Mouse (Mus musculus) kidney, adult 9 months (tissue): ENCODE measurements around the gene Tpcn2.

Experiments used
- DNase-seq: peaks from one replicate; pipeline ENCODE4 v3.0.0; 2022

Tpcn2 gene

GRCm38 (mm10) chr7:145283487-145284187 lies at the start of gene Tpcn2:
TSS of gene Tpcn2 (minus strand) at chr7:145284011.
- DNase-seq, result peak; percentile 96

GRCm38 (mm10) chr7:145332376-145333041 lies 48.7 kb upstream of the Tpcn2 start:
- no peak for DNase-seq

GRCm38 (mm10) chr7:145330641-145331040 lies 46.8 kb upstream of the Tpcn2 start:
- no peak for DNase-seq

- DNase-seq, result no peak
Observed at GRCm38 (mm10) chr7:145329982-145330381, 46.2 kb upstream of the Tpcn2 start.

GRCm38 (mm10) chr7:145325697-145326096 lies 41.9 kb upstream of the Tpcn2 start:
- no peak for DNase-seq

GRCm38 (mm10) chr7:145323607-145324006 lies 39.8 kb upstream of the Tpcn2 start:
- DNase-seq, result no peak

- DNase-seq, result no peak
Observed at GRCm38 (mm10) chr7:145319481-145319880, 35.7 kb upstream of the Tpcn2 start.

GRCm38 (mm10) chr7:145317522-145317921 lies 33.7 kb upstream of the Tpcn2 start:
- DNase-seq, result no peak

- no peak for DNase-seq
Observed at GRCm38 (mm10) chr7:145314785-145315411, 31.1 kb upstream of the Tpcn2 start, which contains the start of gene Mrgprd. TSS of gene Mrgprd (plus strand) at chr7:145314835.

- no peak for DNase-seq
Observed at GRCm38 (mm10) chr7:145312137-145312536, 28.3 kb upstream of the Tpcn2 start.

- DNase-seq, result no peak
Observed at GRCm38 (mm10) chr7:145310526-145310925, 26.7 kb upstream of the Tpcn2 start.

GRCm38 (mm10) chr7:145309877-145310276 lies 26.1 kb upstream of the Tpcn2 start:
- no peak for DNase-seq

GRCm38 (mm10) chr7:145308866-145309265 lies 25.1 kb upstream of the Tpcn2 start:
- DNase-seq, result no peak

GRCm38 (mm10) chr7:145308061-145308675 lies 24.4 kb upstream of the Tpcn2 start:
- no peak for DNase-seq

- no peak for DNase-seq
Observed at GRCm38 (mm10) chr7:145307636-145308035, 23.8 kb upstream of the Tpcn2 start.

- DNase-seq, result no peak
Observed at GRCm38 (mm10) chr7:145304153-145304552, 20.3 kb upstream of the Tpcn2 start.

GRCm38 (mm10) chr7:145302488-145303285 lies 18.9 kb upstream of the Tpcn2 start:
- peak; percentile 35 for DNase-seq

GRCm38 (mm10) chr7:145301341-145302005 lies 17.7 kb upstream of the Tpcn2 start:
- no peak for DNase-seq

- no peak for DNase-seq
Observed at GRCm38 (mm10) chr7:145301008-145301340, 17.2 kb upstream of the Tpcn2 start.

GRCm38 (mm10) chr7:145300321-145301007 lies 16.7 kb upstream of the Tpcn2 start, which contains the start of gene Mrgprf:
TSS of gene Mrgprf (plus strand) at chr7:145300828.
- DNase-seq, result no peak

- no peak for DNase-seq
Observed at GRCm38 (mm10) chr7:145299562-145300320, 15.9 kb upstream of the Tpcn2 start.
